Mouse (Mus musculus) embryonic facial prominence, embryonic 11.5 days (tissue): ENCODE data around the gene Riok1. TPM values are rescaled to one million over a fixed set of nuclear protein-coding genes. Genes with fewer than 3 reads are reported as not detected.

ENCODE experiments used
- ATAC-seq: fragments of 200-750 bp; cut with Nextera tagmentation; replicated peaks from 2 replicates; pipeline ENCODE4 v1.8.0; 2017; ENCODE audit warnings: low read depth; ENCODE audit not compliant: insufficient number of reproducible peaks, low FRiP score, low TSS enrichment
- DNase-seq: peaks from one replicate; pipeline ENCODE4 v3.0.0-alpha.2; 2015; ENCODE audit warnings: low spot score
- H3K27ac ChIP-seq: fragments of 300-500 bp; sonication (generic); replicated peaks from 2 replicates; pipeline ENCODE4 v1.5.1; 2014; ENCODE audit warnings: mild to moderate bottlenecking, low read depth, low read length, control low read depth
- H3K27me3 ChIP-seq: fragments of 300-500 bp; sonication (generic); 2 replicates; pipeline ENCODE4 v1.6.1; 2014; ENCODE audit warnings: mild to moderate bottlenecking, low read length, moderate library complexity, mixed read lengths; ENCODE audit not compliant: control insufficient read depth, insufficient read depth
- H3K36me3 ChIP-seq: fragments of 300-500 bp; sonication (generic); replicated peaks from 2 replicates; pipeline ENCODE4 v1.6.1; 2014; ENCODE audit warnings: low read depth, mild to moderate bottlenecking, low read length, moderate library complexity, mixed read lengths; ENCODE audit not compliant: control insufficient read depth, insufficient read depth
- H3K4me1 ChIP-seq: fragments of 300-500 bp; sonication (generic); 2 replicates; pipeline ENCODE4 v1.6.1; 2014; ENCODE audit warnings: low read length, mixed read lengths; ENCODE audit not compliant: control insufficient read depth, insufficient read depth
- H3K4me2 ChIP-seq: fragments of 300-500 bp; sonication (generic); 2 replicates; pipeline ENCODE4 v1.6.1; 2014; ENCODE audit warnings: low read depth, mild to moderate bottlenecking, control low read depth, low read length, moderate library complexity
- H3K4me3 ChIP-seq: fragments of 300-500 bp; sonication (generic); 2 replicates; pipeline ENCODE4 v1.5.1; 2014; ENCODE audit warnings: low read depth, low read length, control low read depth
- H3K9ac ChIP-seq: fragments of 300-500 bp; sonication (generic); replicated peaks from 2 replicates; pipeline ENCODE4 v1.6.1; 2014; ENCODE audit warnings: mild to moderate bottlenecking, control low read depth, low read length
- H3K9me3 ChIP-seq: fragments of 300-500 bp; sonication (generic); replicated peaks from 2 replicates; pipeline ENCODE4 v1.6.1; 2016; ENCODE audit warnings: mild to moderate bottlenecking, low read length, inconsistent platforms, mixed read lengths; ENCODE audit not compliant: control insufficient read depth
- WGBS: fragments of 180-500 bp; shearing (Covaris S2); extraction: QIAGEN DNeasy Blood & Tissue Kit; methylation state at CpG from one replicate; pipeline ENCODE4 v1.1.7; 2014; 5-methylcytosine and 5-hydroxymethylcytosine counted together
- microRNA-seq: library from miRNA; unstranded; fragments of <30 nt; microRNA quantifications from one replicate; pipeline ENCODE4, GENCODE M21; 2016; ENCODE audit warnings: borderline number of aligned reads
- polyA plus RNA-seq: library from polyadenylated mRNA; unstranded; fragments of >200 nt; fragmentation: Nextera tagmentation; extraction: Ambion mirVana; gene quantifications from 2 replicates; pipeline ENCODE4 v1.2.1, GENCODE M21; 2014

The Riok1 gene
- polyA plus RNA-seq, 1 experiment from 2014 or later = 54.9 TPM

- no peak for DNase-seq
- no peak overlapping the region for H3K4me2 ChIP-seq
- no peaks in the 10 kb centered on the region for H3K4me1 ChIP-seq
- 85% methylated on average over 9 of the region's 9 CpGs for WGBS
- H3K9me3 ChIP-seq = no peaks in the 10 kb centered on the region
- no peak overlapping the region for H3K9ac ChIP-seq
- H3K36me3 ChIP-seq = no peaks in the 10 kb centered on the region
- H3K27ac ChIP-seq = no peak overlapping the region
- ATAC-seq = no peak
- H3K27me3 ChIP-seq = no peaks in the 10 kb centered on the region
- no peak overlapping the region for H3K4me3 ChIP-seq
Measured at GRCm38 (mm10) chr13:38109081-38109480, 72.3 kb downstream of the Riok1 start.

Small RNAs within 50 kb of the gene (microRNA-seq; reads per million reads assigned to microRNA genes)
- not detected for gene Gm27387

Other genes with a start within 250 kb of the Riok1 start
- 128 and 137 TPM in 2 replicates for gene Ssr1, start 42.8 kb upstream of the Riok1 start, polyA plus RNA-seq
- gene Cage1, start 74 bp downstream of the Riok1 start, polyA plus RNA-seq = 0.48 and 1.2 TPM in 2 replicates
- gene Dsp, start 114.3 kb downstream of the Riok1 start, polyA plus RNA-seq = 5.7 and 6.1 TPM in 2 replicates
- gene Snrnp48, start 167.9 kb downstream of the Riok1 start, polyA plus RNA-seq = 35.7 and 42.3 TPM in 2 replicates